Mouse (Mus musculus) G1E-ER4 (cell line): ENCODE results near the gene Pdik1l. TPM values are rescaled to one million over a fixed set of nuclear protein-coding genes. Genes with fewer than 3 reads are reported as not detected.

ENCODE experiments used
- GATA1 ChIP-seq: IDR thresholded peaks from one replicate; pipeline ENCODE4 v1.8.0; 2012; ENCODE audit warnings: low read length, inconsistent platforms
- polyA plus RNA-seq: library from polyadenylated mRNA; stranded (reverse); fragments of >175 nt; gene quantifications from 2 replicates; pipeline ENCODE4 v1.2.3, GENCODE M21; 2012

Gene Pdik1l
- polyA plus RNA-seq, 1 experiment = 4.3 TPM

DNA sequence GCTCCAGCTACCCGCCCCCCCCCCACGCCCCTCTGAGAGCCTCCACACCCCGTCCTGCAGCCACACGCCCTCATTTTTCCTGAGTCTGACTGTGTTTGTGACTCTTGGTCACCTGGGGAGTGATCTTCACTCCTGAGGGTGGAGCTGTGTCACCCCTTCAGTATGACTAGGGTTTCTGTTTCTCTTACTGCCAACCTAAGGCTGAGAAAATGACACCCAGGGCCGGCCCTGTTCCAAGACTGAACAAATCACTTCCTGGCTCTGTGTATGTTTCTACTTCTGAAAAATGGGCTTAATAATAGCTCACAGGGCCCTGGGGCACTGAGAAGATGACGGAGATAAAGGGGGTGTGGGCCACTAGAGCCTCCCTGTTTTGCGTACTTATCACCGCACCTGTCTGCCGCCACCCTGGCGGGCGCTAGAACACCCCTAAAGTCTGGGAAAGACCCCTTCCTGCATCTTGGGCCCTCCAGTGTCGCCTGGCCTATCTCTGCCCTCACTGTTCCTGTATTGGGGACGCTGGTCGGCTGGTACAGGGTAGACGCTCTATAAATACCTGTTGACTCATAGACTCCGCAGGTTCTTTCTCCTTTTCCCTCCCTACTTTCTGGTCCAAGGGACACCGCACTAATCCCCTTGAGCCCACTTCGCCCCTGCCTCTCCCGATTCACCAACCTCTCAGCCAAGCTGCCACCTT lies 50.0 kb downstream of the Pdik1l start:
- no peak for TF ChIP-seq GATA1

DNA sequence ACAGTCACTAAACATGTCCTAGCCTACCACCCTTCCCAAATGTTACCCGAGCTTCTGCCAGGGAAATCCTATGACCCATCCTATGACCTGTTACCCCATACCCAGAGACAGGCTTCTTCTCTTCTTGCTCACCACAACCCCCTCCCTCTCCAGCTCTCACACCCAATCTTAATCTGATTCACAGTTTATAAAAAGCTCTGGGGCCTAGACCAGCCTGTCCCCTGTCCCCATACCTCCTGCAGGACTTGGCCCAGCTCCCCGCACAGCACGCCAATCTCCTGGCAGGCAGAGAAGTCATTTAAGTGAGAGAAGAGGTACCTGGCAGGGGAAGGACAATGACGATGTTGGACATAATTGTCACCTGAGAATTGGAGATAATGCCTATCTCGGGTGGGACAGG lies 52.8 kb downstream of the Pdik1l start:
- no peak for TF ChIP-seq GATA1

DNA sequence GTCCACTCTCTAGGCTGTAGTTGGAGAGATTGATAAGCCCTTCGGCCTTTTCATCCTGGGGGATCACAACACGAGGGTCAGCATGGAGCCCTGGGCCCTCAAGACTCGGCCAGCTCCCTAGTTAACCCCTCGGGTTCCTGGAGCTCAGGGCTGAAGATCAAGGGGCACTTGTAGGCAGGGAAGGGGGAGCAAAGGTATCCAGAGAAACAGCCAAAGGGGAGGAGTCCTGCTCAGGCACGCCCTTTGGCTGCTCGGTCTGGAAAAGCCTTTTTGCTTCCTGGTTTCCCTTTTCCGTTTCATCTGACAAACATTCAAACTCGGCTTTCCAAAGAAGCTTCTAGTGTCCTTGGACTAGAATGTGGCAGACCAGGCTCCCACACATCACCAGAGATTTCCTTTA lies 57.3 kb downstream of the Pdik1l start:
- no peak for TF ChIP-seq GATA1

DNA sequence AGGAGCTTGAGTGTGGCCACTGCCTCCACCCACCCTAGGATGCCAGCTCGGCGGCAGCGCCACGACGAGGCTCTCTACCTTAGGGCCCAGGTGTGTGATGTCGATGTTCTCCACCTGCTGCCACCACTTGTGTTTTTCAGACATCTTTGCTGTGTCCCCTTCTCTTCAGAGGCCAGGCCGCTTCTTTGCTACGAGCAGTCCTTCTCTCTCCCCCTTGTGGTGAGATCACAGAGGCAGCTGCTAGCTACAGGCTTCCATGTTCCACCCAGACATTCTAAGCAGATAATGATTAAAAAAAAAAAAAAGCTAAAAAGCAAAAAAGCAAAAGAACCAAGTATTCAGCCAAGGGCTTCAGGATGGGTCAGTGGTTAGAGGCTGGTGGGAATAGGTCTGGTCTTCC lies 60.5 kb downstream of the Pdik1l start, which contains the start of gene Catsper4:
TSS of gene Catsper4 (minus strand) at position 190 of the 400 bp plus-strand sequence.
- no peak for TF ChIP-seq GATA1

Other genes with a start within 250 kb of the Pdik1l start
- gene Zfp683, start 234.1 kb downstream of the Pdik1l start, polyA plus RNA-seq = not detected in 2 replicates
- 0.13 TPM in 2 replicates for gene Crybg2, start 227.1 kb downstream of the Pdik1l start, polyA plus RNA-seq
- 0.18 TPM in 1 of 2 replicates, not detected in the other for gene Cd52, start 192.8 kb downstream of the Pdik1l start, polyA plus RNA-seq
- 6.2 and 11.1 TPM in 2 replicates for gene Ubxn11, start 185.3 kb downstream of the Pdik1l start, polyA plus RNA-seq
- 86.9 and 168 TPM in 2 replicates for gene Sh3bgrl3, start 159.1 kb downstream of the Pdik1l start, polyA plus RNA-seq
- gene Cep85, start 100.8 kb downstream of the Pdik1l start, polyA plus RNA-seq = 35.7 and 85.6 TPM in 2 replicates
- gene Gm7534, start 84.9 kb downstream of the Pdik1l start, polyA plus RNA-seq = not detected in 2 replicates
- gene Catsper4, start 60.5 kb downstream of the Pdik1l start, polyA plus RNA-seq = not detected in 2 replicates
- gene Cnksr1, start 49.5 kb downstream of the Pdik1l start, polyA plus RNA-seq = not detected in 2 replicates
- 0.05 TPM in 1 of 2 replicates, not detected in the other for gene E130218I03Rik, start 44.2 kb downstream of the Pdik1l start, polyA plus RNA-seq
- 58.7 and 64.4 TPM in 2 replicates for gene Zfp593, start 42.3 kb downstream of the Pdik1l start, polyA plus RNA-seq
- gene Gm30191, start 41.0 kb downstream of the Pdik1l start, polyA plus RNA-seq = not detected in 2 replicates
- not detected in 2 replicates for gene Grrp1, start 33.8 kb downstream of the Pdik1l start, polyA plus RNA-seq
- gene Trim63, start 27.2 kb upstream of the Pdik1l start, polyA plus RNA-seq = not detected in 2 replicates
- 0.25 and 0.57 TPM in 2 replicates for gene Slc30a2, start 55.3 kb upstream of the Pdik1l start, polyA plus RNA-seq
- not detected in 2 replicates for gene Extl1, start 96.0 kb upstream of the Pdik1l start, polyA plus RNA-seq
- 26.9 and 28.3 TPM in 2 replicates for gene Pafah2, start 108.4 kb upstream of the Pdik1l start, polyA plus RNA-seq
- gene Stmn1, start 180.4 kb upstream of the Pdik1l start, polyA plus RNA-seq = 44.5 and 202 TPM in 2 replicates
- gene Paqr7, start 208.8 kb upstream of the Pdik1l start, polyA plus RNA-seq = 4.1 and 4.3 TPM in 2 replicates
- 10.0 and 13.9 TPM in 2 replicates for gene Aunip, start 223.1 kb upstream of the Pdik1l start, polyA plus RNA-seq
- 55.5 and 69.1 TPM in 2 replicates for gene Mtfr1l, start 247.5 kb upstream of the Pdik1l start, polyA plus RNA-seq